Mouse (Mus musculus): ENCODE results near the gene 1700125H20Rik. TPM values are rescaled to one million over a fixed set of nuclear protein-coding genes. Genes with fewer than 3 reads are reported as not detected.

Gene 1700125H20Rik
- polyA plus RNA-seq, 1 experiment from 2014 or later = 0.16 TPM

- Histone ChIP-seq H3K4me2 (ENCODE audit: low read depth, low read length) (no peak overlapping the region), H3K9me3 (ENCODE audit: low read length) (no peaks in the 10 kb centered on the region), H3K27me3 (ENCODE audit: insufficient read depth, low read length) (no peaks in the 10 kb centered on the region), H3K9ac (replicated peaks) (no peak overlapping the region), H3K36me3 (replicated peaks; ENCODE audit: insufficient read depth, low read length) (peaks cover 67% of the 10 kb centered on the region), H3K27ac (ENCODE audit: low read depth) (no peak overlapping the region), H3K4me3 (ENCODE audit: low read depth, low read length) (no peak overlapping the region), H3K4me1 (ENCODE audit: insufficient read depth) (no peaks in the 10 kb centered on the region)
- TF ChIP-seq CTCF (IDR thresholded peaks at IDR 0.05; ENCODE audit: low read depth) = no peak
- no peak for TF ChIP-seq EP300 (IDR thresholded peaks at IDR 0.05; ENCODE audit: low read depth)
- ATAC-seq = no peak
- DNase-seq = no peak
- 88% methylated on average over 11 of the region's 11 CpGs for WGBS (ENCODE audit: insufficient replicate concordance)
Observed at GRCm38 (mm10) chr11:85194206-85194605, 24.0 kb downstream of the 1700125H20Rik start.

- no peak for DNase-seq
- TF ChIP-seq CTCF (IDR thresholded peaks at IDR 0.05; ENCODE audit: low read depth) (no peak), EP300 (IDR thresholded peaks at IDR 0.05; ENCODE audit: low read depth) (no peak)
- Histone ChIP-seq H3K4me2 (ENCODE audit: low read depth, low read length) (no peak overlapping the region), H3K9ac (replicated peaks) (no peak overlapping the region), H3K36me3 (replicated peaks; ENCODE audit: insufficient read depth, low read length) (peaks cover 72% of the 10 kb centered on the region), H3K27ac (ENCODE audit: low read depth) (no peak overlapping the region), H3K9me3 (ENCODE audit: low read length) (no peaks in the 10 kb centered on the region), H3K27me3 (ENCODE audit: insufficient read depth, low read length) (no peaks in the 10 kb centered on the region), H3K4me1 (ENCODE audit: insufficient read depth) (no peaks in the 10 kb centered on the region), H3K4me3 (ENCODE audit: low read depth, low read length) (no peak overlapping the region)
- 91% methylated on average over 9 of the region's 9 CpGs for WGBS (ENCODE audit: insufficient replicate concordance)
- no peak for ATAC-seq
Observed at GRCm38 (mm10) chr11:85196046-85196445, 25.8 kb downstream of the 1700125H20Rik start.

GRCm38 (mm10) chr11:85198906-85199305 is 28.7 kb downstream of the 1700125H20Rik start:
- WGBS (ENCODE audit: insufficient replicate concordance) = 83% methylated on average over 2 of the region's 2 CpGs
- H3K4me1 ChIP-seq (ENCODE audit: insufficient read depth) = no peaks in the 10 kb centered on the region
- H3K9ac ChIP-seq (replicated peaks) = no peak overlapping the region
- H3K4me3 ChIP-seq (ENCODE audit: low read depth, low read length) = no peak overlapping the region
- TF ChIP-seq CTCF (IDR thresholded peaks at IDR 0.05; ENCODE audit: low read depth) (no peak), EP300 (IDR thresholded peaks at IDR 0.05; ENCODE audit: low read depth) (no peak)
- no peak overlapping the region for H3K27ac ChIP-seq (ENCODE audit: low read depth)
- peaks cover 77% of the 10 kb centered on the region for H3K36me3 ChIP-seq (replicated peaks; ENCODE audit: insufficient read depth, low read length)
- ATAC-seq = no peak
- no peak for DNase-seq
- no peak overlapping the region for H3K4me2 ChIP-seq (ENCODE audit: low read depth, low read length)
- no peaks in the 10 kb centered on the region for H3K9me3 ChIP-seq (ENCODE audit: low read length)
- no peaks in the 10 kb centered on the region for H3K27me3 ChIP-seq (ENCODE audit: insufficient read depth, low read length)

GRCm38 (mm10) chr11:85206231-85206630 is 36.0 kb downstream of the 1700125H20Rik start:
- Histone ChIP-seq H3K4me3 (ENCODE audit: low read depth, low read length) (no peak overlapping the region), H3K27ac (ENCODE audit: low read depth) (no peak overlapping the region), H3K9ac (replicated peaks) (no peak overlapping the region), H3K4me1 (ENCODE audit: insufficient read depth) (no peaks in the 10 kb centered on the region), H3K4me2 (ENCODE audit: low read depth, low read length) (no peak overlapping the region), H3K9me3 (ENCODE audit: low read length) (no peaks in the 10 kb centered on the region), H3K27me3 (ENCODE audit: insufficient read depth, low read length) (no peaks in the 10 kb centered on the region), H3K36me3 (replicated peaks; ENCODE audit: insufficient read depth, low read length) (peaks cover 51% of the 10 kb centered on the region)
- TF ChIP-seq EP300 (IDR thresholded peaks at IDR 0.05; ENCODE audit: low read depth) (no peak), CTCF (IDR thresholded peaks at IDR 0.05; ENCODE audit: low read depth) (no peak)
- ATAC-seq (no peak), DNase-seq (no peak)

- Histone ChIP-seq H3K9ac (replicated peaks) (no peak overlapping the region), H3K4me2 (ENCODE audit: low read depth, low read length) (no peak overlapping the region), H3K4me1 (ENCODE audit: insufficient read depth) (no peaks in the 10 kb centered on the region), H3K36me3 (replicated peaks; ENCODE audit: insufficient read depth, low read length) (peaks cover 55% of the 10 kb centered on the region), H3K4me3 (ENCODE audit: low read depth, low read length) (no peak overlapping the region), H3K27me3 (ENCODE audit: insufficient read depth, low read length) (no peaks in the 10 kb centered on the region), H3K27ac (ENCODE audit: low read depth) (no peak overlapping the region), H3K9me3 (ENCODE audit: low read length) (no peaks in the 10 kb centered on the region)
- no peak for ATAC-seq
- DNase-seq = no peak
- TF ChIP-seq CTCF (IDR thresholded peaks at IDR 0.05; ENCODE audit: low read depth) (no peak), EP300 (IDR thresholded peaks at IDR 0.05; ENCODE audit: low read depth) (no peak)
- WGBS (ENCODE audit: insufficient replicate concordance) = 85% methylated on average over 2 of the region's 2 CpGs
Observed at GRCm38 (mm10) chr11:85211151-85211550, 40.9 kb downstream of the 1700125H20Rik start.

- Histone ChIP-seq H3K4me2 (ENCODE audit: low read depth, low read length) (no peak overlapping the region), H3K9me3 (ENCODE audit: low read length) (no peaks in the 10 kb centered on the region), H3K9ac (replicated peaks) (no peak overlapping the region), H3K27me3 (ENCODE audit: insufficient read depth, low read length) (no peaks in the 10 kb centered on the region), H3K36me3 (replicated peaks; ENCODE audit: insufficient read depth, low read length) (peaks cover 44% of the 10 kb centered on the region), H3K27ac (ENCODE audit: low read depth) (no peak overlapping the region), H3K4me3 (ENCODE audit: low read depth, low read length) (no peak overlapping the region), H3K4me1 (ENCODE audit: insufficient read depth) (no peaks in the 10 kb centered on the region)
- no peak for TF ChIP-seq EP300 (IDR thresholded peaks at IDR 0.05; ENCODE audit: low read depth)
- TF ChIP-seq CTCF (IDR thresholded peaks at IDR 0.05; ENCODE audit: low read depth) = no peak
- no peak for ATAC-seq
- 69% methylated on average over 2 of the region's 2 CpGs for WGBS (ENCODE audit: insufficient replicate concordance)
- no peak for DNase-seq
Observed at GRCm38 (mm10) chr11:85213215-85213614, 43.0 kb downstream of the 1700125H20Rik start.

DNA sequence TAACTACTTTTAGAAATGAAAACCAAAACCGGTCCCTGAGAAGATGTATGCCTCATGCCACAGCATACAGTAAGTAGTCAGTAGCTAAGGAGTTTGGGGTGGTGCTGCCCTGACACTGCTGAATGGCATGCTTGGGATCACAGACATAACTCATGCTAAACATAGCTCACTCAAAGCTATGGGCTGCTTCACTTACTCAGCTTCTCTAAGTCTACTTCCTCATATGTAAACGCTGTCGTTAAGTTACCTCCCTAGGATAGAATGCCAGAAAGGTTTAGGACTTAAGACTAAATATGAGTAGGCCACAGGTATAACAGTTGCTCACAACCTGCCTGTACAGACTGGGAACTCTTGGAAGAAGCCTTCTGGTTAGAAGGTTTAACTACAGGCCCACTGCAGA is 44.5 kb downstream of the 1700125H20Rik start:
- Histone ChIP-seq H3K9me3 (ENCODE audit: low read length) (no peaks in the 10 kb centered on the region), H3K27ac (ENCODE audit: low read depth) (no peak overlapping the region), H3K36me3 (replicated peaks; ENCODE audit: insufficient read depth, low read length) (peaks cover 40% of the 10 kb centered on the region), H3K4me2 (ENCODE audit: low read depth, low read length) (no peak overlapping the region), H3K4me3 (ENCODE audit: low read depth, low read length) (no peak overlapping the region), H3K9ac (replicated peaks) (no peak overlapping the region), H3K27me3 (ENCODE audit: insufficient read depth, low read length) (no peaks in the 10 kb centered on the region), H3K4me1 (ENCODE audit: insufficient read depth) (no peaks in the 10 kb centered on the region)
- ATAC-seq = no peak
- WGBS (ENCODE audit: insufficient replicate concordance) = 79% methylated on average over 3 of the region's 3 CpGs
- no peak for TF ChIP-seq EP300 (IDR thresholded peaks at IDR 0.05; ENCODE audit: low read depth)
- TF ChIP-seq CTCF (IDR thresholded peaks at IDR 0.05; ENCODE audit: low read depth) = no peak
- DNase-seq = no peak
